ENCODE assay signal across 28 mouse cellular contexts in genomic region chr4:84321598-84321997, GRCm38 (mm10).
DNase-seq lines count a peak whose midpoint lies in the region; ATAC-seq and TF ChIP-seq lines count a peak whose summit lies in the region.
"Had no signal": no experiment of that assay in that cellular context is flagged by ENCODE, and none has a peak within 500 bp of the region (broad histone marks: within the 10 kb centered on the region; RNA-seq: fewer than 3 reads in every experiment).

No protein-coding gene starts in this region.

- no peak for TF ChIP-seq CTCF in MEL (IDR thresholded peaks at IDR 0.05 in 2 of 3, conservative IDR thresholded peaks at IDR 0.05 in 1 of 3; ENCODE audit: control insufficient read depth in 1 of 3, insufficient read depth in 1 of 3, low read depth in 2 of 3, low read length in 3 of 3, poor library complexity in 1 of 3, severe bottlenecking in 1 of 3)

- no peak for TF ChIP-seq POLR2A in MEL (IDR thresholded peaks at IDR 0.05; ENCODE audit: control insufficient read depth in 1 of 2, insufficient read depth in 1 of 2, low read depth in 1 of 2, low read length in 2 of 2, poor library complexity in 1 of 2)

- H3K79me2 ChIP-seq in MEL (ENCODE audit: control insufficient read depth, insufficient read depth, low read length, poor library complexity) = no peaks in the 10 kb centered on the region

- no peak for TF ChIP-seq EP300 in MEL (IDR thresholded peaks at IDR 0.05; ENCODE audit: low read depth in 1 of 2, low read length in 2 of 2)

- 4% methylated on average over 2 of the region's 2 CpGs for WGBS in liver, embryonic 13.5 days (ENCODE audit: insufficient replicate concordance)

- DNase-seq in MEL (ENCODE audit: low read depth, low spot score) (peak; percentile 3), MEL-GATA-1-ER (ENCODE audit: extremely low read depth, low read depth) (peak; percentile 6)
- no peak for DNase-seq in liver, embryonic 13.5 days
- DNase-seq in cerebellum, postnatal 25 days = no peak
- DNase-seq in embryo, embryonic 11 days = no peak
- DNase-seq in right cerebral cortex, adult 18-20 months = no peak
- DNase-seq: adrenal gland, postnatal 10 days; adrenal gland, postnatal 36 days; cerebellum, adult 11 months; cerebellum, adult 2 months; cerebellum, adult 9-11 months; cerebellum, postnatal 36 days; forebrain, postnatal 0 days; gastrocnemius, postnatal 25 days; heart, adult 18-20 months; heart, postnatal 10 days; heart, postnatal 36 days had no signal

- no peaks in the 10 kb centered on the region for H3K27me3 ChIP-seq in MEL (ENCODE audit: control insufficient read depth in 1 of 2, insufficient read depth in 2 of 2, low read length in 2 of 2)
- H3K27me3 ChIP-seq in liver, embryonic 13.5 days = no peaks in the 10 kb centered on the region
- H3K27me3 ChIP-seq: embryonic facial prominence, embryonic 12.5 days; embryonic facial prominence, embryonic 15.5 days; heart, embryonic 12.5 days; heart, embryonic 15.5 days; Patski had no signal

- ATAC-seq in liver, embryonic 13.5 days (ENCODE audit: low read depth) = peak; percentile 70; the same call in 1 of the 2 replicates
- ATAC-seq in megakaryocyte progenitor cell, adult 5-6 weeks (replicated peaks; ENCODE audit: poor library complexity) = peak; percentile 80
- ATAC-seq: CD4-positive, CD25-positive, alpha-beta regulatory T cell, adult 4 months; forebrain, embryonic 14.5 days; forebrain, postnatal 0 days; hindbrain, postnatal 0 days; inflammation-experienced regulatory T-cells, adult 6 months; Patski had no signal

- H3K4me1 ChIP-seq in MEL (ENCODE audit: control insufficient read depth in 1 of 2, insufficient read depth in 2 of 2, low read length in 2 of 2) = no peaks in the 10 kb centered on the region
- H3K4me1 ChIP-seq in liver, embryonic 13.5 days (replicated peaks) = no peaks in the 10 kb centered on the region
- H3K4me1 ChIP-seq: heart, embryonic 15.5 days had no signal

- no peak overlapping the region for H3K9ac ChIP-seq in MEL (ENCODE audit: control insufficient read depth, low read depth, low read length, poor library complexity, severe bottlenecking)
- H3K9ac ChIP-seq in liver, embryonic 13.5 days = no peak overlapping the region
- H3K9ac ChIP-seq: embryonic facial prominence, embryonic 12.5 days; embryonic facial prominence, embryonic 15.5 days; forebrain, postnatal 0 days; heart, embryonic 12.5 days; heart, embryonic 15.5 days; hindbrain, embryonic 14.5 days had no signal

- TF ChIP-seq RAD21 in MEL (IDR thresholded peaks at IDR 0.05; ENCODE audit: low read depth, low read length) = no peak

- no peak overlapping the region for H3K27ac ChIP-seq in MEL (ENCODE audit: control insufficient read depth, low read depth, low read length)
- H3K27ac ChIP-seq in liver, embryonic 13.5 days = no peak overlapping the region
- H3K27ac ChIP-seq: embryonic facial prominence, embryonic 12.5 days; embryonic facial prominence, embryonic 15.5 days; heart, embryonic 15.5 days; hindbrain, embryonic 14.5 days; hindbrain, postnatal 0 days had no signal

- H3K36me3 ChIP-seq in MEL (ENCODE audit: control insufficient read depth in 1 of 2, insufficient read depth in 2 of 2, low read length in 2 of 2) = no peaks in the 10 kb centered on the region
- H3K36me3 ChIP-seq in liver, embryonic 13.5 days = no peaks in the 10 kb centered on the region
- H3K36me3 ChIP-seq: embryonic facial prominence, embryonic 12.5 days; embryonic facial prominence, embryonic 15.5 days; heart, embryonic 12.5 days; heart, embryonic 15.5 days had no signal

- no peak overlapping the region for H3K4me3 ChIP-seq in MEL (ENCODE audit: control insufficient read depth in 1 of 2, insufficient read depth in 1 of 2, low read depth in 2 of 2, low read length in 2 of 2)
- H3K4me3 ChIP-seq in liver, embryonic 13.5 days (replicated peaks) = no peak overlapping the region
- H3K4me3 ChIP-seq: embryonic facial prominence, embryonic 12.5 days; embryonic facial prominence, embryonic 15.5 days; heart, embryonic 12.5 days; heart, embryonic 15.5 days had no signal

- no peaks in the 10 kb centered on the region for H3K9me3 ChIP-seq in MEL (replicated peaks; ENCODE audit: insufficient read depth, low read length)
- no peaks in the 10 kb centered on the region for H3K9me3 ChIP-seq in liver, embryonic 13.5 days (replicated peaks)
- H3K9me3 ChIP-seq: embryonic facial prominence, embryonic 12.5 days; embryonic facial prominence, embryonic 15.5 days; heart, embryonic 12.5 days; heart, embryonic 15.5 days had no signal

- no peak overlapping the region for H3K4me2 ChIP-seq in liver, embryonic 13.5 days
- H3K4me2 ChIP-seq: embryonic facial prominence, embryonic 12.5 days; embryonic facial prominence, embryonic 15.5 days; heart, embryonic 12.5 days; heart, embryonic 15.5 days; hindbrain, embryonic 14.5 days had no signal

TF ChIP-seq in MEL, 35 proteins besides CTCF, POLR2A, EP300 and RAD21:
- no peak for TF ChIP-seq JUND (IDR thresholded peaks at IDR 0.05; ENCODE audit: low read depth, low read length)
- TF ChIP-seq MAFK (IDR thresholded peaks at IDR 0.05; ENCODE audit: borderline replicate concordance, low read depth, low read length) = no peak
- TF ChIP-seq MEF2A (IDR thresholded peaks at IDR 0.05; ENCODE audit: extremely low read depth, insufficient replicate concordance, low read depth, low read length, poor library complexity, severe bottlenecking) = no peak
- no peak for TF ChIP-seq TCF12 (IDR thresholded peaks at IDR 0.05; ENCODE audit: low read depth, low read length)
- TF ChIP-seq POLR2AphosphoS5 (IDR thresholded peaks at IDR 0.05; ENCODE audit: borderline replicate concordance, low read depth, low read length) = no peak
- TF ChIP-seq SMC3 (IDR thresholded peaks at IDR 0.05; ENCODE audit: low read depth, low read length) = no peak
TF ChIP-seq in MEL: peak in this region for 0.

Comparison
In these comparisons a context has a peak if more than half of its experiments do, and no peak if none do; other contexts are left out.
1. DNase-seq: peak in MEL (single experiment) and MEL-GATA-1-ER (single experiment); none in liver, embryonic 13.5 days (single experiment), cerebellum, postnatal 25 days (0 of 2), embryo, embryonic 11 days (single experiment) and right cerebral cortex, adult 18-20 months (single experiment).